Mouse (Mus musculus): ENCODE results near the gene Utp15. TPM values are rescaled to one million over a fixed set of nuclear protein-coding genes. Genes with fewer than 3 reads are reported as not detected.

Gene Utp15
- polyA plus RNA-seq, 1 experiment from 2014 or later: 9.5 TPM

DNA sequence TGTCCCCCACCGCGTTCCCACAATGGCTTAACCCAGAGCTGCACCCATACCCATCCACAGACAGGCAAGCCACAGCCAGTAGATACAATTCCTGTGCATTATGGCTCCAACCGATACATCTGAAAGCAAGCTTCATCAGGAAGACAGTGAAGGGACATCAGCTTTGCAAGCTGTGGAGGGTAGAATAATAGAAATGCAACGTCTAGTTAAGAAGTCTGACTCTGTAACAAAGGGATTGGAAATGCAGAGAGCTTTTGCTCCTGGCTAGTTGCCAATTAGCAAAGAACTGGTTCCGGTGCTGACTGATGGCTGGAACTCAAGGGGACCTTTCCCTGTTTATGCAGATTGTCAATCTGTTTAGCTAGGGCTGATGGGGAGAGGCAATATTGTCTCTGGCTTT is 43.6 kb upstream of the Utp15 start:
- no peak for TF ChIP-seq CTCF (IDR thresholded peaks at IDR 0.05; ENCODE audit: low read depth)
- no peak overlapping the region for H3K4me3 ChIP-seq (ENCODE audit: low read depth, low read length)
- no peaks in the 10 kb centered on the region for H3K4me1 ChIP-seq (replicated peaks; ENCODE audit: control insufficient read depth, insufficient read depth)
- no peaks in the 10 kb centered on the region for H3K27me3 ChIP-seq (ENCODE audit: control insufficient read depth, insufficient read depth, low read length)
- no peak overlapping the region for H3K9ac ChIP-seq (ENCODE audit: low read length)
- H3K9me3 ChIP-seq (ENCODE audit: control insufficient read depth, low read length): no peaks in the 10 kb centered on the region
- DNase-seq (ENCODE audit: low spot score): no peak
- WGBS: 30% methylated on average over 5 of the region's 5 CpGs
- H3K27ac ChIP-seq (replicated peaks): 0 out of 2 replicates have a peak overlapping the region, but pooled peaks have one; percentile 35
- no peak for ATAC-seq (ENCODE audit: low FRiP score, low TSS enrichment)
- no peak overlapping the region for H3K4me2 ChIP-seq (replicated peaks; ENCODE audit: low read depth)
- peaks cover 2% of the 10 kb centered on the region; the same call in 1 of the 2 replicates for H3K36me3 ChIP-seq (ENCODE audit: control insufficient read depth, insufficient read depth, low read length)

DNA sequence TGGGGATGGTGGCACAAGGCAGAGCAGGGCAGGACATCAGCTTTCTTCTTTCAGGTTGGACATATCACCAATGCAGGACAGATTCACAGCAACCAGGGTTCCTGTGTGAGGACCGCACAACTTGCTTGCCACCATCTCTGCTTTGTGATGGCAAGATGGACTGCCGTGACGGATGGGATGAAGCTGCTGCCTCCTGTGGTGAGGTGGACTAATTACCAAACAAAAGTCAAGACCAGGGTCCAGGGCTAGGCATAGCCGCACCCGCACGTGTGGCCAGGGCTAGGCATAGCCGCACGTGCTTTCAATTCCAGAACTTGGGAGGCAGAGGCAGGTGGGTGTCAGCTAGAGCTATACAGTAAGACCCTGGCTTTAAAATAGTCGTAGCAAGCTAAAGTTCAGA is 42.4 kb upstream of the Utp15 start:
- Histone ChIP-seq H3K4me3 (ENCODE audit: low read depth, low read length) (no peak overlapping the region), H3K9ac (ENCODE audit: low read length) (no peak overlapping the region), H3K27me3 (ENCODE audit: control insufficient read depth, insufficient read depth, low read length) (no peaks in the 10 kb centered on the region), H3K9me3 (ENCODE audit: control insufficient read depth, low read length) (no peaks in the 10 kb centered on the region), H3K4me1 (replicated peaks; ENCODE audit: control insufficient read depth, insufficient read depth) (no peaks in the 10 kb centered on the region), H3K4me2 (replicated peaks; ENCODE audit: low read depth) (no peak overlapping the region), H3K27ac (replicated peaks) (no peak overlapping the region), H3K36me3 (ENCODE audit: control insufficient read depth, insufficient read depth, low read length) (no peaks in the 10 kb centered on the region)
- DNase-seq (ENCODE audit: low spot score): no peak
- ATAC-seq (ENCODE audit: low FRiP score, low TSS enrichment): no peak
- 92% methylated on average over 9 of the region's 9 CpGs for WGBS
- no peak for TF ChIP-seq EP300 (optimal IDR thresholded peaks at IDR 0.05)
- TF ChIP-seq CTCF (IDR thresholded peaks at IDR 0.05; ENCODE audit: low read depth): no peak

DNA sequence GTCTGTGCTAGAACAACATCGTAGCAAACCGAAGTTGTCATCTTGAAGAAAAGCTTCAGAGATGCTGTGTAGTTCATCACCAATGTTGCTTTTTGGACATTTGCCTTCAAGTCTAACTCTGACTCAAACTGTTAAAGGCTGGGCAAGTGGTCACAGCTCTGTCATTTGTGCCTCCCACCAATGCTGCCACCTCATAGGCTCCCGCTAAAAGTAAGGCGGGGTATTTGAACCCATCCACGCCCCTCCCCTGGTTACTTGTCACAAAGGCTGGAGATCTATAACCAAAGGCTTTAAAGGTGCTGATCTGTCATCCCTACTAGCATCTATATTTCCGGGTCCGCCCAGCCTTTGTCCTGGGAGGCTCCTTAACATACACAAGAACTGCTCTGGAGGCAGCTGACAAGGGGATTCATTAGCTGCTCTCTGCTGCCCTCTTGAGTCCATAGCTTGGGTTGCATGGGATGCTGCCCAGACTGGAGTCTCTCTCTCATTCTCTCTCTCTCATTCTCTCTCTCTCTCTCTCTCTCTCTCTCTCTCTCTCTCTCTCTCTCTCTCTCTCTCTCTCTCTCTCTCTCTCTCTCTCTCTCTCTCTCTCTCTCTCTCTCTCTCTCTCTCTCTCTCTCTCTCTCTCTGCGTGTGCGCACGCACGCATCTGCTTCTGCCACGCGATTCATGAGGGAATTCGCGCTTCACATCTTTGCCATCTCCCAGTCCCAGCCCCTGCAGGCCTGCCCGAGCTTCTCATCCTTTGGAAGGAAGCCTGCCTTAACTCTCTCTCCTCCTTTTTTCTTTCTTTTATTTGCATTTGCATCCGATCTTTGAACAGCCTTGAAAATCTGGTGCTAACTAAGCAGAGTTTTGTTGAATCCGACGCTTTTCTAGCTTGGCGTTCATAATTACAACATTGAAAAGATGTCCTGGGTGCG is 36.3 kb upstream of the Utp15 start:
- Histone ChIP-seq H3K36me3 (ENCODE audit: control insufficient read depth, insufficient read depth, low read length) (no peaks in the 10 kb centered on the region), H3K9me3 (ENCODE audit: control insufficient read depth, low read length) (no peaks in the 10 kb centered on the region), H3K27ac (replicated peaks) (no peak overlapping the region; the same call in 1 of the 2 replicates), H3K4me2 (replicated peaks; ENCODE audit: low read depth) (no peak overlapping the region), H3K9ac (ENCODE audit: low read length) (no peak overlapping the region), H3K4me3 (ENCODE audit: low read depth, low read length) (no peak overlapping the region), H3K27me3 (ENCODE audit: control insufficient read depth, insufficient read depth, low read length) (no peaks in the 10 kb centered on the region), H3K4me1 (replicated peaks; ENCODE audit: control insufficient read depth, insufficient read depth) (no peaks in the 10 kb centered on the region)
- ATAC-seq (ENCODE audit: low FRiP score, low TSS enrichment) (peak; percentile 85), DNase-seq (ENCODE audit: low spot score) (peak; percentile 87)
- 44% methylated on average over 21 of the region's 21 CpGs for WGBS
- TF ChIP-seq EP300 (optimal IDR thresholded peaks at IDR 0.05): no peak
- peak; percentile 86 for TF ChIP-seq CTCF (IDR thresholded peaks at IDR 0.05; ENCODE audit: low read depth)

DNA sequence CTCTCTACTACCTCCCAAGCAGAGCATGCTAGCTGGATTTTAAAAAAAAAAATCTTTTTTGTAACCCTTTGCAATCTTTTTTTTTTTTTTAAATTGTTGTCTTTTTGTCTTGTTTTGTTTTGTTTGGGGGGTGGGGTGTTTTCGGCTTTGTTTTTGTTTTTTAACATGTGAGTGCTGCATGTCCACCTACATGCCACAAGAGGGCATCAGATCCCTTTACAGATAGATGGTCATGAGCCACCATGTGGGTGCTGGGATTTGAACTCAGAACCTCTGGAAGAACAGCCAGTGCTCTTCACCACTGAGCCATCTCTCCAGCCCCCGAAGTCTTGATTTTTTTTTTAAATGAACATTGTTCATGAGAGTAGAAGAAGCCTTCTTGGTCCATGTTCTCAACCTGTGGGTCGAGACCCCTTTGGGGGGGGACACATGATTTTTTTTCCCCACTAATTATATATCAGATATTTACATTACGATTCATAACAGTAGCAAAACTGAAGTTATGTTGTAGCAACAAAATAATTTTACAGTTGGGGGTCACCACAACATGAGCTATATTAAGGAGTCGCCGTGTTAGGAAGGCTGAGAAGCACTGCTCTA is 35.1 kb upstream of the Utp15 start:
- no peaks in the 10 kb centered on the region for H3K4me1 ChIP-seq (replicated peaks; ENCODE audit: control insufficient read depth, insufficient read depth)
- DNase-seq (ENCODE audit: low spot score) (no peak), ATAC-seq (ENCODE audit: low FRiP score, low TSS enrichment) (no peak)
- WGBS: 95% methylated on average over 6 of the region's 6 CpGs
- TF ChIP-seq CTCF (IDR thresholded peaks at IDR 0.05; ENCODE audit: low read depth): peak; percentile 57
- no peak for TF ChIP-seq EP300 (optimal IDR thresholded peaks at IDR 0.05)
- H3K9me3 ChIP-seq (ENCODE audit: control insufficient read depth, low read length): no peaks in the 10 kb centered on the region
- H3K4me3 ChIP-seq (ENCODE audit: low read depth, low read length): no peak overlapping the region
- H3K9ac ChIP-seq (ENCODE audit: low read length): no peak overlapping the region
- H3K4me2 ChIP-seq (replicated peaks; ENCODE audit: low read depth): no peak overlapping the region
- H3K36me3 ChIP-seq (ENCODE audit: control insufficient read depth, insufficient read depth, low read length): no peaks in the 10 kb centered on the region
- no peak overlapping the region for H3K27ac ChIP-seq (replicated peaks)
- no peaks in the 10 kb centered on the region for H3K27me3 ChIP-seq (ENCODE audit: control insufficient read depth, insufficient read depth, low read length)

DNA sequence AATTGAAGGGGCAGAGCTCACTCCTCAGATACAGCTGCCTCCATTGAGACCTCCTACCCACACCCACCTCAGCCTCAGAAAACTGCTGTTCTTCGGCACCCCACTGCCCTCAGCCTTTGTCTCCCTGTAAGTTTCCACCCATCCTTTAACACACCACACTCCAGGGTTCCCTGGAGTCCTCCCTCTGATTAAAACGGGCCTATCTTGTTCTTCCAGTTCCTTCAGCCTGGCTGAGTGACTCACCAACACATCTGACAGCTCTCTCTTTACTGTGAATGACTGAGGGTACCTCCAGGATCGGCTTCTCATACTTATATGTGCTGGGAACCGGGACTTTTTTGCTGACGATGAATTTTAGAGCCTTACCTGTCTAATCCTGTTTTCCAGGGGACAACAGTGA is 33.2 kb upstream of the Utp15 start:
- TF ChIP-seq EP300 (optimal IDR thresholded peaks at IDR 0.05): peak; percentile 84
- TF ChIP-seq CTCF (IDR thresholded peaks at IDR 0.05; ENCODE audit: low read depth): no peak
- no peaks in the 10 kb centered on the region for H3K9me3 ChIP-seq (ENCODE audit: control insufficient read depth, low read length)
- peak; percentile 52 for DNase-seq (ENCODE audit: low spot score)
- WGBS: 37% methylated on average over 5 of the region's 5 CpGs
- no peak overlapping the region for H3K4me3 ChIP-seq (ENCODE audit: low read depth, low read length)
- H3K4me2 ChIP-seq (replicated peaks; ENCODE audit: low read depth): no peak overlapping the region
- no peaks in the 10 kb centered on the region for H3K27me3 ChIP-seq (ENCODE audit: control insufficient read depth, insufficient read depth, low read length)
- peak; percentile 80 for ATAC-seq (ENCODE audit: low FRiP score, low TSS enrichment)
- no peaks in the 10 kb centered on the region for H3K4me1 ChIP-seq (replicated peaks; ENCODE audit: control insufficient read depth, insufficient read depth)
- no peaks in the 10 kb centered on the region for H3K36me3 ChIP-seq (ENCODE audit: control insufficient read depth, insufficient read depth, low read length)
- H3K9ac ChIP-seq (ENCODE audit: low read length): no peak overlapping the region
- peak overlapping the region; percentile 83 for H3K27ac ChIP-seq (replicated peaks)

DNA sequence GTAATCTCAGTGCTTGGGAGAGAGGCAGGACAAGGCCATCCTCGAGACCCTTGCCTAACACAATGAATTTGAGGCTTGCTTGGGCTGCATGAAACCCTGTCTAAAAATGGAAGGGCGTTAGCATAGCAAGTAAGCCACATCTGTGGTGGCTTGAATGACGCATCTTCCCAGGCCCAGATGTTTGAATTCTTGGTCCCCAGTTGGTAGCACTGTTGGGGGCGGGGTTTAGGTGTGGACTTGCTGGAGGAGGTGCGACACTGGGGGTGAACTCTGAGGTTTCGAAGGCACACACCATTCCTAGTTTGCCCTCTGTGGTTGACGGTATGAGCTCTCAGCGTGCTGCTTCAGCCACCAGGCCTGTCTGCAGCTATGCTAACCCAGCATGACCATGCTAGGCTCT is 28.9 kb upstream of the Utp15 start:
- no peak overlapping the region for H3K27ac ChIP-seq (replicated peaks)
- DNase-seq (ENCODE audit: low spot score): no peak
- 71% methylated on average over 8 of the region's 8 CpGs for WGBS
- no peaks in the 10 kb centered on the region for H3K4me1 ChIP-seq (replicated peaks; ENCODE audit: control insufficient read depth, insufficient read depth)
- ATAC-seq (ENCODE audit: low FRiP score, low TSS enrichment): no peak
- no peak overlapping the region for H3K9ac ChIP-seq (ENCODE audit: low read length)
- no peaks in the 10 kb centered on the region for H3K36me3 ChIP-seq (ENCODE audit: control insufficient read depth, insufficient read depth, low read length)
- TF ChIP-seq EP300 (optimal IDR thresholded peaks at IDR 0.05): no peak
- TF ChIP-seq CTCF (IDR thresholded peaks at IDR 0.05; ENCODE audit: low read depth): no peak
- H3K9me3 ChIP-seq (ENCODE audit: control insufficient read depth, low read length): no peaks in the 10 kb centered on the region
- H3K27me3 ChIP-seq (ENCODE audit: control insufficient read depth, insufficient read depth, low read length): no peaks in the 10 kb centered on the region
- H3K4me2 ChIP-seq (replicated peaks; ENCODE audit: low read depth): no peak overlapping the region
- H3K4me3 ChIP-seq (ENCODE audit: low read depth, low read length): no peak overlapping the region
